Mouse (Mus musculus) lung, postnatal 25 days (tissue): ENCODE results near the gene Fyb.

Source experiments
- DNase-seq: peaks from one replicate; pipeline ENCODE4 v3.0.0; 2022; ENCODE audit warnings: low spot score

Fyb gene

DNA sequence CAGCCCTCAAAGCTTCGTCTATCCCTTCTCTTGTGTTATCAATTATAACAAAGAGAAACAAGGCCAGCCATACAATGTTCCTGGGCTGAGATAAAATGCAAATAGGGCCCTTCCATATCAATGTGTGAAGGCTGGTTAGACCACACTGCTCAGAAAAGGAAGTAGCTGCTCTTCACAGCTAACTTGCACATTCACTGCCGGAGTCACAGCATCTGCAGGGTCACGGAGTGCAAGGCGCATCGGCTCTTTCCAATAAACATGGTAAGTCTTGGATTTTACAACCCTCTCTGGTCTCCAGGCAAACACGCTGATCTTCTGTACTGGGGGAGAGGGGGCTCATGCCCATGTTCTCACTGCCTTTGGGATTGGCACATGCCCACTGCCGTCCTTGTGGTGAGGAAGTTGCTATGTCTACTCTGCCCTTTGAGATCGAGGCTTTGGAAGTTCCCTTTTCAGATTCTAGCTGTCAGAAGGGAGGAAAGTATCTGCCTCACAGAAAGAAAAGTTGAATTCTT, at the start of gene Fyb:
Fyb (plus strand) TSS at position 201 of the 515 bp plus-strand sequence.
- DNase-seq, result peak; percentile 4

DNA sequence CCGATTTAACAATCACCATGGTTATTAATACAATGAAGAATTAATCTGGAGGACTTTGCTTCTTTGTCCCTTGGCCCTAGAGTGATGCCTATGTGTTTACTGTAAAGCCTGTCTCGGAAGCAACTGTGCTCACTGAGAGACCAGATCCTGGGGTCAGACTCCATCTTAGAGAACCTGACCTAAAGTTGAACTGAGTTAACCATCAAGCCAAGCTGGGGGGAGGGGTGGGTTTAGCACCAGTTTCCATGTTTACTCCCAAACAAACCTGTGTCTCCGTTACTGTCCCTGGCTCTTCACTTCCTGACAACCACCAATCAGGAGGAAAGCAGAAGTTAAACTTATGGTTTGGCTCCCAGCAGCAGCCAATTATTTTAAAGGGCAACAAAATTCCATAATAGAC, 39.1 kb upstream of the Fyb start:
- no peak for DNase-seq

DNA sequence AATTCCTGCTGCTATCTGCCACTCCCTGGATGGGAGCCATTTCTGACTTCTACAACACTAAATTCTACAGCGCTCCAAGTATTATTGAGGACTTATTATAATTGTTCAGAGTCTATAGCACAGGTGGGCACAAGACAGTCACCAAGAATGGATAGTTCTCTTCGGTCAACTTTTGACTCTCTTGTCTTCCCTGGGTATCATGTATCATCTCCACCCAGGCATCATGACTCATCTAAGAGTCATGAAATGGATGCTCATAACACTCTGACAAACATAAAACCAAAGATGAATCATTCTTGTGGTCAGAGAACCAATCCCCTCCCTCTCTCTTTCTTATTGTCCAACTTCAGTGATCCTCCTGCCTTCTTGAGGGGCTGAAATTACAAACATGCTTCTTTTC, 30.3 kb upstream of the Fyb start:
- DNase-seq, result no peak

DNA sequence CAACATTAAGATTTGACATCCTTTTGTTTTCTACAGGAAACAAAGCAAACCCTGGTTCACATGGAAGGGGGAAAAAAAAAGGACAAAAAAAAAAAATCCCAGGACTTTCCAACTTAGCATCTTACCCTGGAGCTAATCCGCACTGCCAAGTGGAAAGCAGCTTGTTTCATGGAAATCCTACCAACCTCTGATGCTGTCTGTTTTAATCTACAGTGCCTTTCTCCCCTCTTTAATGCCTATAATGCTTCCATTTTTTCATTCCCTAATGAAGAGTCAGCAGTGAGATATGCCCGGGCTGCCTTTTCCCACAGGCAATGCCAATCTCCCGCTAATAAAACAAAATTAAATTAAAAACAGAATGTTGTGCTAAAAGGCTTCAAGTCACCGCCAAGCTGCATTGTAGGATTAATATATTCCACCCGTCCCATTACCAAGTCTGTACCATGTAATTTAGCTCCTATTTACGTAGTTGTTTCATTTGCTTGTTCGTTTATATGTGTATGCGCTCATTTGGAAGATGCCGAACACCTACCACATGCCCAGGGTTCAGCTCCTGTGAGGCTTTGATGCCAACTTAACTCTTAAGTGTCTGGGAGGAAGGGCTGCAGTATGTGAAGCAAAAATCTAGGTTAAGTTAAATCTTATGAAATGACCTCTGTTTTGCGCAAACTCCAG, 24.1 kb upstream of the Fyb start:
- no peak for DNase-seq

DNA sequence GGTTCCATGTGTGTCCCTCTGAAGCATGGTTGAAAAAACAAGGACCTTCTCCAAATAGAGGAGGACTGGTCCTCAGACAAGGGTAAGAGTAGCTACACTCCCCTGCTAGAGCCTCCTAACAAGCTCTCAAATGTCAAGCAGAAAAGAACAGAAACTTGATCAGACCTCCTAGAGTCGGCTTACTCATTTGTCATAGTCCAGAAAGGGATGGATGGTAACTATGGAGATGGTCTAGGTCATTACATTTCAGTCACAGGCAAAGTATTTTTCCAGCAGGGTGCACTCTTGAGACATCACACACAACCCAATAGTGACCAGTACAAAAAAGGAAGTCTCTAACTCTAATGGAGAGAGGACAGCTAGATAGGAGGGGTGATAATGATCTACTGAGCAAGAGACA, 21.9 kb upstream of the Fyb start:
- peak; percentile 12 for DNase-seq

DNA sequence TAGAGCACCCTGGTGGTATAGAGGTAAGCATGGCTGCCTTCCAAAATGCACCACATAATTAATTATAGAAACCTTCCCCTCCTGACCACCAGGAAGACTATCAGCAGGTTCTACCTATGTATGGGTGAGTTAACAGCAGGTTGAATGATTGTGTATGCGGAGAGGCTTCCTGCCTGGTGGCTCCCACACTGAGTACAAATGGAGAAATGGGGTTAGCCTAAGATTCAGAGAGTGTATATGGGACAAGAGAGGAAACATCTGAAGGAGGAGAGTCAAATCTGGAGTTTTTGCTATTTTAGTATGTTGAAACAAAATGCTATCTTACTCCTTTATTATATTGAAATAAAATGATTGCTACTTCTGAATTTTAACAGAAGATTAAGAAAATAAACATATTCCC, 5.1 kb upstream of the Fyb start:
- DNase-seq, result no peak

DNA sequence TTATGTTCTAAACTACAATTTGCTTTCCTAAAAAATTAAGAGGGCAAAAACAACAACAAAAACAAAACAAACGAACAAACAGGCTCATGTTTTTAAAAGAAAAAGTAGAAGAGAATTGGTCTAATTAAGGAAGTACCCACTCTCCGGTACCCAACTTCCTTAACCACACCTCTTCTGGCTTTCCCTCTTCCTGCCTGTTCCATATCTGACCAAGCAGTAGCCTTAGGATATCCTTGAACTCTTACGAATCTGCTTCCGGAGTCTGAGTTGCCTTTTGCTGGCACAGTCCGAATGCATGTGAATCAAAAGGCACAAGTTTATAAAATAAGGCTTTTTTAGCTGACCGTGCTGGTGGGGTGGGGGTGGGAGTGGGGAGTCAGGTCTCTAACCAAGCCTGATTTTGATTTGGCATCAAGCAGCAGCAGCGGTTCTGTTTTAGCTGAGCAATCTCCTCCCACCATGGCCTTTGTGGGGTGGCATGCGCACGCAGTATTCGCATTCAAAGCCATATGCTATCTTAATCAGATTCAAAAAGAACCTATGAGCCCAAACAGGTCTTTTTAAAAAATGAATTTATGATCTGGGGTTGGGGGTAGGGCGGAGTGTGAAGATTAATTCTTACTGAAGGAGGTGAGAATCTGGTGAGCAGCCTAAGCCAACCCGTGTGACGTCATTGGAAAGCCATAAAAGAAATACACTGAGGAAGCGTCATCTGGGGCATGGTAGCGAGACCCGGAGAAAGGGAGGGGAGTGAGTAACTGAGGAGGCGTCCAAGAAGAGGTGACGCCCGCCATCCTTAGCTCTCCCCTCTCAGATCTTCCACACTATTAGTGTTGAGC, 3.0 kb upstream of the Fyb start:
- no peak for DNase-seq

DNA sequence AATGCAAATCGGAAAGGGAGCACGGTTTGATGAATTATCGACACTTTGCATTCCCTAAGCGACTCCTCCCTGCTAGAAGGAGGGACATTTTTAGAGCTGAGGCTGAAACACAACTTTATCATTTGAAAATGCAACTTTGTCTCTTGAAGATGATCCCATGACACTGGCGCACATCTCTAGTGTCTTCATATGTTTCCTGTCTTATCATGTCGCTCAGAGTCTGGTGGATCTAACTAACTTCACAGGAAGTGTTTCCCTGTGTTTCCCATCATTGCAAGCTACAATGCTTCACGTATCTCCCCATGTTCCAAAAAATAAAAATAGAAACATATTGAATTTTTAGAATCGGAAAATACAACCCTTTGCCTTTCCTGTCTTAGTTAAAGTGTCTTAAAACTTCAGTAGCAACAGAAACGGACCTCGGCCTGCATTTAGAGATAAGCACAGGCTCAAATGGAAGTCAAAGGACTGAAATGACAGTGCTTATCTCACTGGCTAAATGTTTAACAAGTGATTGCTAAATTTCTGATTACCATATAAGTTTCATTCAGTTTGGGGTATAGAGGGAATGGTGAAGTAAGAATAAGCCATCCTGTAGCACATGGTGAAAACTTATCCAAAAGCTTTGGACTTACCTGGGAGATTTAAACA, 2.0 kb upstream of the Fyb start:
- no peak for DNase-seq

DNA sequence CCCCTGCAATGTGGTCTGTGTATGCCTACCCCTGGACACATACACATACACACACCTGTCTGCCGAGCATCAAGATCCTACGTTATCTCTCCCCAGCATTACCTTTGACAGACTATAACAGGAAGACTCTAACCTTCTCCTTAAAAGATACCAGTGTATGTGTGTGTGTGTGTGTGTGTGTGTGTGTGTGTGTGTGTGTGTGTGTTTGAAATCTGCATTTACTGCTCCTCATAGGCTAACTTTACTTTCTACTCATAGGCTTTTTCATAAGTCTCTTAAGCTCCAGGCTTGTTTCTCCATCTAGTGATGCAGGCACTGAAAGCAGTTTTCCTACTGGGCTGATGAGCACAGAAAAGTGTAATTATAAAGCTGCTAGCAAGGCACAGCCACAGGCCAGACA, 2.1 kb downstream of the Fyb start:
- DNase-seq, result no peak

DNA sequence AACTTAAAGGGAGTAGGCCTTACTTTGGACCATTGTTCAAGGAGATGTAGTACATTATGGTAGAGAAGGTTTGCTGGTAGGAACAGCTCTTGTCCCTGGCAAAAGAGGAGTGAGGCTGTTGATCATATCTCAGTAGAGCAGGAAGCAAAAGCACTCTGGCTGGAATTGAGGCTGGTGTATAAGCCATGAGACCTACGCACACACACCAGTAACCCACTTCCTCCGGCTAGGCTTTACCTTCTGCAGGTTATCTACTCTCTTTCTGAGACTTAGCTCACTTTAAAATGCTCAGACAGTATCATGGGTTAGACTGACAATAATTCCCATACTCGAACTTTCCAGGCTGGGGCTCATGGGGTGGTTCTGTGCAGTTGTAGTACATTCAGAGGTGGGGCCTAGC, 2.7 kb downstream of the Fyb start:
- DNase-seq, result no peak

DNA sequence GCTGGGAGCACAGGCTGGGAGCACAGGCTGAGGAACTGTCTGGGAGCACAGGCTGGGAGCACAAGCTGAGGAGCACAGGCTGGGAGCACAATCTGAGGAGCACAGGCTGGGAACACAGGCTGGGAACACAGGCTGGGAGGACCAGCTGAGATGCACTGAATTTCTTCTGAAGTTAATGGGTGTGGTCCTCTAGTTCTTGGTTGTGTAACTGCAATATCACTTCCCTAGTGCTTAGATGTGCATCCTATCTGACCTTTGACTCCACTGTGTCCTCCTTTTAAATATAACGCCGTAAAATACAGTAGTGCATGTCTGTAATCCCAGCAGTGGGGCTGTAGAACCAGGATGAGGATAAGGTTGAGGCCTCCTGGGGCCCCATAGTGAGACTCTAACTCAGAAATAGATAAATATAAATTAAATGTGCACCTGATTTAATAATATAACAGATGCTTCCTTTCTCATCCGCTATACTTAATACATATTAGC, 11.2 kb downstream of the Fyb start:
- DNase-seq, result no peak

DNA sequence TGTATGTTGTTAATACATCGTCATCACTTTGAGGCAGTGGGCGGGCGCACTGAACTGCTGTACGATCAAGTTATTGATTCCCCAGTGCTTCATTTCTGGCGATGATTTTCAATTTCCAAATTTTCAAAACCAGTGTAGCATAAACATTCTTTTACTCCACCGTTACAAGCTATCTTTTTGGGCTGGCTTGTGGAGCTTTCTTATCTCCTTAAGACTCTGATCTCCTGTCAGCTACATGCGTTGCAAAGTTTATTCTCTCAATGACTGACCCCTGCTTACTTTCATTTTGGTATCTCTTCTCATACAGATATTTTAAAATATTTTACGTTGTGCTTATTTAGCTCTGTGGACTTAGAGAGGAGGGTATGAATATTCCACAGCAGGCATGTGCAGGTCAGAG, 11.9 kb downstream of the Fyb start:
- DNase-seq, result no peak

DNA sequence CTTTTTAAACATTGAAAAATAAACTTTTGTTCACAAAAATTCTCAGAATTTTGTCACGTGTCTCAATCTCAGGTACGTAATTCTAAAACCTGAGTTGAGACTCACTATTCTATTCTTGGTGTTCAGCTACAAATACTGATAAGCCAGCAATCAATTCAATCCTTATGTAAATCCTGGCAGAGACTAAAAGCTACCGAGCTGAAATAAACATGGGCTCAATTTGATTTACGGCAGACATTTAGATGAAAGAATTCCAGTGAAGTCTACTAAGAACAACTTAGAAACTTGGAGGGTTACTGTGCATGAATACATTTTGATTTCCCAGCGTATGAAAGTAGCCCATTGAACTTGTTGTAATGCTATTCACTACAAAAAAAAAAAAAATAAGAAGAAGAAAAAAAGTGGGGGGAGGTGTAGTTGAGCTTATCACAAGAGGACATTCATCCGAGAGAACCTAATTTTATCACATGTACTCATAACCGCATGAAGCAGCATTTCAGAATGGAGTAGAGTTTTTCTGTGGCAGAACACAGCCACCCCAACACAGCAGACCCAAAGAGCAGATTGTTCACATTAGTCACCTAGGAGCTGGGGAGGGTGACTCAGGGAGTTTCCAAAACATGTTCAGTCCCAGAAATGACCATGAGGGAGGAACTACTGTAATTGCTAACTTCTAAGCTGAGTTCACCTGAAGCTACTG, 17.1 kb downstream of the Fyb start:
- no peak for DNase-seq

DNA sequence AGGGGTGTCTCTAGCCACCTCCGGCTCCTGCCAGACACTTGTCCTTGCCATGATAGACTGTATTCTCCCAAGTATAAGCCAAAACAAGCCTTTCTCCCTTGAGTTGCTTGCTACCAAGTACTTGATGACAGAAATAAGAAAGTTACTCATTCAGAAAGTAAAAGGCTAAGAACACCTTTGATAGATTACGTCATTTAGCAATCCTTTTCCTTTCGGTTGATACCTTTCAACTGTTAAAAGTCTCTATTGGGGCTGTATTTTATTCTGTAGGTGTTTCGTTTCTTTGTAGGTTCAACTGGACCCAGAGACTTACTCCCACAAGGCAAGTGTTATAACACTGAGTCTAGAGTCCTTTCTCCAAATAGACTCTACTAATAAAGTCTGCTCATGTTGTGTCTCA, 26.3 kb downstream of the Fyb start:
- DNase-seq, result no peak

DNA sequence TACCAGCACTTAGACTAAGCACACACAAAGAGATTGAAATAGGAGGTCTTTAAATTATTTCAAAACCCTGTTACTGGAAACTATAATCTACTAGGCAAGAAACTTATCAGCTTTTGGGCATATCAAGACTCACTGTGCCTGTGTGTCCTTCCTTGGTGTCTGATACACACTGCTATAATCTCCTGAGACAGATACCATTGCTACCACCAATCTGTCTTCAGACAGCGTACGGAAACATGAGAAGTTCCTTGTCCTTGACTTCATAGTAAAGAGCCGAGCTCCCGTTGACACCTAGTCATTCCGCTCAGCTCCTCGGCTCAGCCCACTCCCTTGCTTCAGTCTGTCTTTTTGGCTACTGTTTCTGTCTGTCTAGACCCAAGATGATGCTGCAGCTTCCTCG, 29.2 kb downstream of the Fyb start:
- no peak for DNase-seq

DNA sequence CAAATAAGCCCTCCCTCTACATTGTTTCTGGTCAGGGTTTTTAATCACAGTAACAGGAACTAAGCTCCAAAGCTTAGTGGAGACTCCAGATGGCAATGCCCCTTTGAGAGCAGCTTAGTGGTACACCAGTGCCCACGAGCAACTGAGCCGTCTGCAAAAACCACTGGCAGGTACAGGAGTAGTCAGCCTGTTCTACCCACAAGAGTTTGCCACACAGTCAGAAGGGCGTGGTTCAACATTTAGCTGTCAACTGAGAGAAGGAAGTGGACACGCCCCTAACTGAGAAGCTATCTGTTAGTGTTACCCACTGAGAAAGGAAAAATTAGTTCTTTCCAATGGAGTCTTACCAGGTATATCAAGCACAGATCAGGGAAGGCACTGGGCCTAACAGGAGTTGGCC, 32.1 kb downstream of the Fyb start:
- peak; percentile 60 for DNase-seq

DNA sequence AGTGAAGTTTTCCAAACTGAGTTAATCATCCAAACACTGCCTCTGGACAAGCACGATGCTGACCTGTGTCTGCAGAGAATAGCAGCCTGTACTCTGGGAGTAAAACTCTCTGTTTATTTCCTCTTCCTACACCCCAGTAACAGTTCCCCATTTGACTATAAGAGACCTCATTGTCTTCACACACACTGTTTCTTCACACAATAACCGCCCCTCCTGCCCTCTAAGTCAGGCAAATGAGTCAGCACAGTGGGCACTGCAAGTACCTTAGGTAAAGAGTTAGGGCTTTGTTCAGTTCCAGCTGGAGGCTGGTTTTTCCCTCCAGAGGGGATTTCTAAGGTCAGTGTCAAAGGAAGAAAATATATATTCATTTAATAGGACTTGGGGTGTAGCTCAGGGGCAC, 32.9 kb downstream of the Fyb start:
- DNase-seq, result peak; percentile 46

DNA sequence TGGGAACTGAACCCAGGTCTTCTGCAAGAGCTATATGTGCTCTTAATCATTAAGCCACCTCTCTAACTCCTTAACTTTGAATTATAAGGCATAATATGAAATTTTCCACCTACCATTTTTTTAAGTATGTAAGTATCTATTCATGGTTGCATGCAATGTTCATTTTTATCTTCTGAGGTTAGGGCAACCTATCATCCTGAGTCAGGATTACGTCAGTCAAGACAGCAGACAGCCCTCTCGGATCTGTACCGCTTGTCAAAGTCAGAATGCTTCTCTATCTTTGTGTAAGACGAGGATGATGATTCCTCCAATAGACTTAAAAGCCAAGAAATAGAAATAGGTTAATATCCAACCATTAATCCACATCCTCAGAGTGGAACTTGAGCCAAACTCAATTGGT, 33.6 kb downstream of the Fyb start:
- no peak for DNase-seq

DNA sequence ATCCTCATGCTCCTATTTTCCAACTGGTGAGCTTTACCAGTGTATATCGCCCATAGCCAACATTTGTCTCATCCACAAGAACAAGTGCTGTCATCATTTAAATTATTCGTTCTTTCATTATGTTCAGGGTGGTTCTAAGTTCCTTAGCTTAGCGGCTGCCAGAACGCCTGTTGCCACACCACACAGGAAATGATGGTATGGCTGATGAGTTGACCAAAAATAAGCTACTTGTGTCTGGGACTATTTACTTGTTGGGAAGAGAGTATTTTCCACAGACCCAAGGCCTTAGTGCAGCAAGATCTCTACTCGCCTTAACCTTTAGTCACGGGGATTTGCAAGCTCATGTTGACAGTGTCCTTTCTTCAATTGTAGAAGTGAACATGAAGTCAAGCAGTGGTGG, 34.3 kb downstream of the Fyb start:
- DNase-seq, result no peak

DNA sequence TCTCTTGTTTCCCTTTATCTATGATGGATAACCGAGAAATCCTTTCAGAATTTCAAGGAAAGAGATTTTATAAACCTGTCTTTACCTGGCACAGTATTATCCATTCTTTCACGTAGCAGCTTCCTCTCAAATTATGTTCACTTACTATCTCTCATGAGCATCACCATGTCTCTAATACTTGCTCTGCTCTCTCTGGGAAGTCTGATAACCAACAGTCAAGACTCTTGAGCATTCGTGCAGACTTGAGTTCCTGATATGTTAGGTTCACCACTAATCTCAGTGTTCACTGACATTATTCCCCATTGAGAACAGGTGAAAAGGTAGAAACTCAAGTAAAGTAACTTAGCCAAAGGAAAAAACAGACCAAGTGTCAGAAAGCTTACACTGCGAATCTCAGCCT, 34.9 kb downstream of the Fyb start:
- DNase-seq, result no peak

DNA sequence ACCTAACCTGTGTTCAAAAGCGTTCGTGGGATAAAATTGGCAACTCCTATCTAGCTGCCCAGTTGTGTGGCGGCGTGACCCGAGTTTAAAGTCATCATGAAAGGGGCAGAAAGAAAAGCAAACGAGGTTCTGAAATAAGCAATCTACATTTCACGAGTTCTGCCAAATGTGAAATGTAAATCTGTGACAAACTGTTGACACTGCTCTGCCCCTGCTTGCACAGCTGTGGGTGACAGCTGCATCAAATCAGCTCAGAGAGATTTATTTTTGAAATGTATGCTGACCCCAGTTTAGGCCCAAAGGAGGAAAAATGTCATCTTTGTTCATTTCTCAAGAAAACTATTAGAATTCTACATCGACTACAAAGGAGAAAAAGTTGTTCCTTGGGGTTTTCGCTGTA, 36.5 kb downstream of the Fyb start:
- no peak for DNase-seq

DNA sequence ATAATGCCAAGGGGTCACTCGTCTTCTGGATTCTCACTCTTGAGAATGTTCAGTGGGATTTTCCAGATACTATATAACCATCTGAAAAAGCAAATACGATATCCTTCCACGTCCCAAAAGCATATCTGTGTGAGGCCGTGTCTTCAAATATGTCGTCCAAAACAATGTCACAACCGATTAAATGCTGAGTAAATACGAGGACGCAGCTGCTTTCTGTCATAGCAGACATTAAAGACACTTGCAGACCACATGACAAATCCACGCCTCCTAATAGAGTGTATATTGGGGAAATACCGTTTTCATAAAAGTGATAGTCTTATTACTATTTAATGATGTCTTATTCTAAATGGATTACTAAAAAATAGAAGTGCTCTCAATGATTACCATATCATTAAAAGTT, 38.0 kb downstream of the Fyb start:
- DNase-seq, result no peak
